Mouse (Mus musculus): Measurements from ENCODE around the gene Exo5. TPM values are rescaled to one million over a fixed set of nuclear protein-coding genes. Genes with fewer than 3 reads are reported as not detected.
A peak's percentile ranks its signal among the peaks of the same experiment; 100 is the strongest.

Exo5 gene
- polyA plus RNA-seq (2014; fragmentation: Nextera tagmentation; extraction: Ambion mirVana): 22.4 and 24.3 TPM in 2 replicates

DNA sequence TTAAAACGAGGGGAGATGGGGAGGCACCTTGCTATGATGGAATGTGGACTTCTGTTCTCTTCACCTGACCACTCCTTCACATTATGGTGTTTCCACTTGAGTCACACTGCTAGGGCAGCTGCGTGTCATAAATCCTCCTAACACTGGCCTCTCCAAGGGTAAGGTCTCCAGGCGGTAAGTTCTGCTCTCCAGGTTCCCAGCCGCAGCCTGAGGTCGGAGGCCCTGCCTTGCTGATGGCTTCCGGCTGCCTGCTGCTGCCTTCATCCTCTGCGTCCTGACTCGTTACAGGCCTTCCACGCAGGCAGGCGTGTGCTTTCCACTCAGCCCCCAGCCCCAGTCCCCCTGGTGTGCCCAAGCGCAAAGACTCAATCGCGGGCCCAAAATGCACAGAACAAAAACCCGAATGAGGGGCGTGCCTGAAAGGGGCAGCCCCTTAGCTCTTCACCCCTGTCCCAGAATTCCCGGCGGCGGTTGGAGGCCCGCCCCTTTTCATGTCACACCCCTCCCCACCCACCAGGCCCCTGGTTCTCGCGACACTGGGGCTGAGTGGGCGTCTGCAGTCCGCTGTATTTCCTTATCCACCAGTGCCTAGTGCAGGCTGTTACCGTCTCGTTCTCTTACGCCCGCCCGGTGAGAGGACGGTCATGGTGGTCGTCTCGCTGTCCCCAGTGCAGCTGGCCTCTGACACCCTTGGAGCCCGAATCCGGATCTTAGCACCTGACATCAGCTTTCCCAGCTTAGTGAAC is at the start of gene Exo5:
Gene Exo5, minus strand, starts transcription at position 464 of the 746 bp plus-strand sequence.
- ATAC-seq (replicated peaks; ENCODE audit: low FRiP score, low TSS enrichment, low read depth): peak; percentile 98
- peak within 1 kb of the TSS; percentile 49 for H3K9ac ChIP-seq (ENCODE audit: low read length)
- DNase-seq (ENCODE audit: low spot score): peak; percentile 97
- H3K4me3 ChIP-seq (ENCODE audit: low read depth, low read length): peak within 1 kb of the TSS; percentile 57
- no peaks in the 10 kb centered on the region for H3K27me3 ChIP-seq (replicated peaks; ENCODE audit: control insufficient read depth, insufficient read depth, low read length)
- 1% methylated on average over 33 of the region's 33 CpGs for WGBS
- no peaks in the 10 kb centered on the region for H3K4me1 ChIP-seq (replicated peaks; ENCODE audit: control insufficient read depth, insufficient read depth, low read length)
- H3K9me3 ChIP-seq (ENCODE audit: control insufficient read depth, low read length): peaks cover 8% of the 10 kb centered on the region
- peak within 1 kb of the TSS; percentile 66 for H3K27ac ChIP-seq (ENCODE audit: low read depth)
- peak within 1 kb of the TSS; percentile 74 for H3K4me2 ChIP-seq (ENCODE audit: low read length)
- peaks cover 22% of the 10 kb centered on the region for H3K36me3 ChIP-seq (ENCODE audit: control insufficient read depth, insufficient read depth, low read length)

DNA sequence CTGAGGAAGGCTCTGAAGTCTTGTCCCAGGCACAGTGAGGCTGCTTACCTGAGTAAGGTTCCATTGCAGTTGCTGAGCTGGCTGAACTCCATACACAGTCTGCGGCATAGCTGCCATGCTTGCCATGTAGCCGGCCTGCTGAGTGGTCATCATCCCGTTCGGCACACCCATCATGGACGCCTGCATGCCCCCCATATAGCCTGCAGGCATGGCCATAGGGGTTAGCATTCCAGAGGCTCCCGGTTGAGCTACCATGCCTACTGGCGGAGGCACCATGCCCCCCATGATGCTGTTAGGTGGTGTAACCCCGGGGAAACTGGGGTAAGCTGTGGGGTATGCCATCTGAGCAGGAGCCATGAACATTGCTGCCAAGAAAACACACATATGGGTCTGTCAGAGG is 47.0 kb upstream of the Exo5 start:
- H3K36me3 ChIP-seq (ENCODE audit: control insufficient read depth, insufficient read depth, low read length): peaks cover 45% of the 10 kb centered on the region
- no peaks in the 10 kb centered on the region for H3K27me3 ChIP-seq (replicated peaks; ENCODE audit: control insufficient read depth, insufficient read depth, low read length)
- H3K27ac ChIP-seq (ENCODE audit: low read depth): no peak overlapping the region
- WGBS: 93% methylated on average over 8 of the region's 8 CpGs
- no peak overlapping the region for H3K4me3 ChIP-seq (ENCODE audit: low read depth, low read length)
- DNase-seq (ENCODE audit: low spot score) (no peak), ATAC-seq (replicated peaks; ENCODE audit: low FRiP score, low TSS enrichment, low read depth) (no peak)
- H3K4me1 ChIP-seq (replicated peaks; ENCODE audit: control insufficient read depth, insufficient read depth, low read length): no peaks in the 10 kb centered on the region
- no peak overlapping the region for H3K9ac ChIP-seq (ENCODE audit: low read length)
- H3K4me2 ChIP-seq (ENCODE audit: low read length): no peak overlapping the region
- H3K9me3 ChIP-seq (ENCODE audit: control insufficient read depth, low read length): no peaks in the 10 kb centered on the region

DNA sequence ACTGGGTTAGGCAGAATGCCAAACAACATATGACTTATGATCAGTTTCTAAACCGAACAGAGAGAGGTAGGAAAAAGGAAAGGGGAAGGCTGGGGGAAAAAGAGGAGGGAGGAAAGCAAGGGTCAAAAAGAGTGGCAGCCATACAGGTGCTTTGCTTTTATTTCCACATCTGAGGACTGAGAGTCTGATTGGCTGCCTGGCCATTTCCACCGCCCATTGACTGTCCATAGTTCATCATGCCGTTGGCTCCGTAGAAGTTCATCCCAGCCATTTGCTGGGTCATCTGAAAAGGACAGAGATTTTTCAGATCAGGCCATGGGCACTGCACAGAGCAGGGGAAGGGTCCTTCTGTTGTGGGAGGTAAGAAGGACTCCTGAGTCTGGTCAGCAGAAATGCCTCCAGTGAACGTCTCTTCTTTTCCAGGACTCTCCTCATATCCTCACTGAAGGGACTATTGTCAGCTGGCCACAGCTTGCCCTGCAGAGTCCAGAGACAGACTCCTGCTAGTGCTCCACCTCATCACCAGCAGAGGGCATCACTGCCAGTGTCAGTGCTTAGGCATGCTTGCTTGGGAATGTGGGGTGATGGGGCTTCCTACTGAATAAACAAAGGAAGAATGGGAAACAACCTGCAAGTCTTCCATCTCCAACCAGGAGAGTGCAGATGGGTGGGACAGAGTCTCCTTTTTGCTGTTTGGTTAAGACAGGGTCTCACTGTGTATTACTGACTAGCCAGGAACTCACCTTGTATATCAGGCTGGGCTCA is 44.7 kb upstream of the Exo5 start:
- no peak for DNase-seq (ENCODE audit: low spot score)
- no peak for ATAC-seq (replicated peaks; ENCODE audit: low FRiP score, low TSS enrichment, low read depth)
- WGBS: 72% methylated on average over 5 of the region's 5 CpGs
- no peaks in the 10 kb centered on the region for H3K4me1 ChIP-seq (replicated peaks; ENCODE audit: control insufficient read depth, insufficient read depth, low read length)
- no peak overlapping the region for H3K27ac ChIP-seq (ENCODE audit: low read depth)
- H3K4me2 ChIP-seq (ENCODE audit: low read length): no peak overlapping the region
- no peak overlapping the region for H3K4me3 ChIP-seq (ENCODE audit: low read depth, low read length)
- no peak overlapping the region for H3K9ac ChIP-seq (ENCODE audit: low read length)
- no peaks in the 10 kb centered on the region for H3K9me3 ChIP-seq (ENCODE audit: control insufficient read depth, low read length)
- H3K36me3 ChIP-seq (ENCODE audit: control insufficient read depth, insufficient read depth, low read length): peaks cover 39% of the 10 kb centered on the region
- H3K27me3 ChIP-seq (replicated peaks; ENCODE audit: control insufficient read depth, insufficient read depth, low read length): no peaks in the 10 kb centered on the region

DNA sequence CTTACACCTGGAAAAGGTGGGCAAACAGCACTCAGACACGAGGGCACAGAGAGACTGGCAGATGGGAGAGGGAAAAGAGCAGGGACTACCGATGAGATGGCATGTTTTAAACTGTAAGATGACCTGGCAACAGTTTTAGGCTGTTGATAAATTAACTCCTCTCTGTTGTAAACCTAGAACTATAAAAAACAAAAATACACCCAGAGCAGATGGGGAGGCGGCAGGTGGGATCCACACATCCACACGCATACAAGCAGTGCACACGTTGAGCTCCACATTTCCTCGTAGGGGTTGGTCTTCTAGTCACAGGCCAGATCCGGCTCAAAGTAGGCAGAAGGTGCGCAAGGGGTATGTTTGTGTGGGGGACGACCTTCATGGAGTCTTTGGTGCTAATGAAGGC is 43.7 kb upstream of the Exo5 start:
- H3K4me3 ChIP-seq (ENCODE audit: low read depth, low read length): no peak overlapping the region
- peaks cover 29% of the 10 kb centered on the region for H3K36me3 ChIP-seq (ENCODE audit: control insufficient read depth, insufficient read depth, low read length)
- no peaks in the 10 kb centered on the region for H3K9me3 ChIP-seq (ENCODE audit: control insufficient read depth, low read length)
- DNase-seq (ENCODE audit: low spot score) (no peak), ATAC-seq (replicated peaks; ENCODE audit: low FRiP score, low TSS enrichment, low read depth) (no peak)
- no peak overlapping the region for H3K4me2 ChIP-seq (ENCODE audit: low read length)
- H3K9ac ChIP-seq (ENCODE audit: low read length): no peak overlapping the region
- no peak overlapping the region for H3K27ac ChIP-seq (ENCODE audit: low read depth)
- no peaks in the 10 kb centered on the region for H3K4me1 ChIP-seq (replicated peaks; ENCODE audit: control insufficient read depth, insufficient read depth, low read length)
- no peaks in the 10 kb centered on the region for H3K27me3 ChIP-seq (replicated peaks; ENCODE audit: control insufficient read depth, insufficient read depth, low read length)
- WGBS: 88% methylated on average over 9 of the region's 9 CpGs

DNA sequence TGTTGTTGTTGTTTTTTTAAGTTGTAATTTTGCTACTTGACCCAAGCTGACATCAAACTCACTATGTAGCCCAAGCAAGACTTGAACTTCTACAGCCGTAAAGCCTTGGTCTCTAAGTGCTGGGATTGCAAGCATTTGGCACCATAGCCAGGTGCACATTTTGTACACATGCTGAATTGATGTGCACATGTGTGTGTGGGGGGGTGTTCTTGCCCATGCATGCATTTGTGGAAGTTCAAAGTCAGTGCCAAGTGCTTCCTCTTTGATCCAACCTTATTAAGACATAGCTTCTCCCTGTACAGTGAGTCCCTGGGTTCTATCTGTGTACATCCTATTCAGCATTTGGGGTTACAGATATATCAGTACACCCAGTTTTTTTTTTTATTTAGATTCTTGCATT is 30.8 kb upstream of the Exo5 start:
- H3K9me3 ChIP-seq (ENCODE audit: control insufficient read depth, low read length): no peaks in the 10 kb centered on the region
- WGBS: 93% methylated on average over 1 of the region's 1 CpGs
- no peak overlapping the region for H3K4me2 ChIP-seq (ENCODE audit: low read length)
- H3K9ac ChIP-seq (ENCODE audit: low read length): no peak overlapping the region
- H3K4me1 ChIP-seq (replicated peaks; ENCODE audit: control insufficient read depth, insufficient read depth, low read length): peaks cover 8% of the 10 kb centered on the region
- no peak for ATAC-seq (replicated peaks; ENCODE audit: low FRiP score, low TSS enrichment, low read depth)
- H3K27ac ChIP-seq (ENCODE audit: low read depth): no peak overlapping the region
- no peak for DNase-seq (ENCODE audit: low spot score)
- no peak overlapping the region for H3K4me3 ChIP-seq (ENCODE audit: low read depth, low read length)
- H3K36me3 ChIP-seq (ENCODE audit: control insufficient read depth, insufficient read depth, low read length): no peaks in the 10 kb centered on the region
- no peaks in the 10 kb centered on the region for H3K27me3 ChIP-seq (replicated peaks; ENCODE audit: control insufficient read depth, insufficient read depth, low read length)

DNA sequence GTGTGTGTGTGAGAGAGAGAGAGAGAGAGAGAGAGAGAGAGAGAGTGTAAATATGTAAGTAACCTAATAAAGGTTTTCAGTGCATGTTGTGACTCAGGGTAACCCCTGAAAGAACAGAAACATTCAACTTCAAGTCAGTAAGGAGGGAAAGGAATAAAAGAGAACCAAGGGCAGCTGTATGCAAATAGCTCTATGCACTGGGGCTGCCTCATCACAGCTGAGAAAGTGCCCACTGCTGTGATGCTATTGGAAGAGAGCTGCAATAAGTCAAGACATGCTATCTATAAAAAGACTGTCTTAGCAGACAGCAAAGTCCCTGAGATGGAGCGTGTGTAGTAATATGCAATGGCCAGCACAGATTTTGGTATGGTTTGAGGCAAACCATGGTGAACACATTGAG is 28.9 kb upstream of the Exo5 start:
- DNase-seq (ENCODE audit: low spot score) (no peak), ATAC-seq (replicated peaks; ENCODE audit: low FRiP score, low TSS enrichment, low read depth) (no peak)
- Histone ChIP-seq H3K4me1 (replicated peaks; ENCODE audit: control insufficient read depth, insufficient read depth, low read length) (peaks cover 10% of the 10 kb centered on the region), H3K9me3 (ENCODE audit: control insufficient read depth, low read length) (no peaks in the 10 kb centered on the region), H3K4me3 (ENCODE audit: low read depth, low read length) (no peak overlapping the region), H3K27me3 (replicated peaks; ENCODE audit: control insufficient read depth, insufficient read depth, low read length) (no peaks in the 10 kb centered on the region), H3K36me3 (ENCODE audit: control insufficient read depth, insufficient read depth, low read length) (no peaks in the 10 kb centered on the region), H3K27ac (ENCODE audit: low read depth) (no peak overlapping the region), H3K4me2 (ENCODE audit: low read length) (no peak overlapping the region), H3K9ac (ENCODE audit: low read length) (no peak overlapping the region)
- WGBS: 82% methylated on average over 1 of the region's 1 CpGs

DNA sequence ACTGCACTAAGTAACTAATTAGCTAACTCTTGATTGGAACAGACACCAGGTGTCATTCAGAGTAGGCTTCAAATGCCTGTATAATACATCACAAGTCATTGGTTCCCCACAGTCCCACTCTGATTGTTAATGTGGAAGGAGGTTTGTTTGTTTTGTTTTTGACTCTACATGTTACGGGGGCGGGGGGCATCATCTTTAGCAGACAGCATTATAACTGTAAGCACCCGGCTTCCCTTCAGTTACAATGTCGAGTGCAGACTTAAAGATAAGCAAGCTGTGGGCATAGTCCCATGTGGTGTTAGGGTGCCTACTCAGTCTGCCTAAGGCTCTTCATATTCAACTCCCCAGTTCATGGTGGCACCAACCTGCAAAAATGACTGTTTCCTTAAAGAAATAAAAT is 28.2 kb upstream of the Exo5 start:
- ATAC-seq (replicated peaks; ENCODE audit: low FRiP score, low TSS enrichment, low read depth) (no peak), DNase-seq (ENCODE audit: low spot score) (no peak)
- H3K36me3 ChIP-seq (ENCODE audit: control insufficient read depth, insufficient read depth, low read length): no peaks in the 10 kb centered on the region
- no peak overlapping the region for H3K27ac ChIP-seq (ENCODE audit: low read depth)
- WGBS: 76% methylated on average over 4 of the region's 4 CpGs
- H3K27me3 ChIP-seq (replicated peaks; ENCODE audit: control insufficient read depth, insufficient read depth, low read length): no peaks in the 10 kb centered on the region
- no peaks in the 10 kb centered on the region for H3K9me3 ChIP-seq (ENCODE audit: control insufficient read depth, low read length)
- no peak overlapping the region for H3K4me2 ChIP-seq (ENCODE audit: low read length)
- no peak overlapping the region for H3K9ac ChIP-seq (ENCODE audit: low read length)
- peaks cover 10% of the 10 kb centered on the region for H3K4me1 ChIP-seq (replicated peaks; ENCODE audit: control insufficient read depth, insufficient read depth, low read length)
- H3K4me3 ChIP-seq (ENCODE audit: low read depth, low read length): no peak overlapping the region

DNA sequence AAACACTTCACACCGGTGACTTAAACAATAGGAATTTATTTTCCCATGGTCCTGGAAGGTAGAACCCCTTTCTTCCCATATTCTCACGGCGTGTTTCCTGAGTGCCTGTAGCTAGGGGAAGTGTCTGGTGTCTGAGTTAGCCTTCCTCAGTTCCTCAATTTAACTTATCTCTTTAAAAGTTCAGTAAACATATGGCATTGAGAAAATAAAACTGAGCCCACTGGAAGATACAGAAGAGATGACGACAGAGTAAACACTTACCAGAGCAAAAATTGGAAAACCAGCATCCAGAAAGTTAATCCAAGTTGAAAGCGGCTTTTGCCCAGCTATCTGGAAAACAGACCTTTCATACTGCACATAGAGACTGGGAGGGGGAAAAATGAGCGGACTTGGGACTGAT is 27.3 kb upstream of the Exo5 start:
- Histone ChIP-seq H3K4me1 (replicated peaks; ENCODE audit: control insufficient read depth, insufficient read depth, low read length) (peaks cover 10% of the 10 kb centered on the region), H3K27me3 (replicated peaks; ENCODE audit: control insufficient read depth, insufficient read depth, low read length) (no peaks in the 10 kb centered on the region), H3K4me2 (ENCODE audit: low read length) (peak overlapping the region; percentile 91), H3K27ac (ENCODE audit: low read depth) (peak overlapping the region; percentile 85), H3K9me3 (ENCODE audit: control insufficient read depth, low read length) (no peaks in the 10 kb centered on the region), H3K9ac (ENCODE audit: low read length) (peak overlapping the region; percentile 68), H3K36me3 (ENCODE audit: control insufficient read depth, insufficient read depth, low read length) (peaks cover 4% of the 10 kb centered on the region; the same call in 1 of the 2 replicates), H3K4me3 (ENCODE audit: low read depth, low read length) (peak overlapping the region; percentile 73)
- ATAC-seq (replicated peaks; ENCODE audit: low FRiP score, low TSS enrichment, low read depth): no peak
- no peak for DNase-seq (ENCODE audit: low spot score)
- WGBS: 42% methylated on average over 6 of the region's 6 CpGs

Measured in intestine, embryonic 14.5 days (tissue).